Mouse (Mus musculus): ENCODE results near the gene Olfr718-ps1.
"Not testable (repeated sequence)": the region's sequence is repeated elsewhere in the genome, so short reads cannot be mapped to it uniquely, and the experiment has no call there.

Gene Olfr718-ps1

DNA sequence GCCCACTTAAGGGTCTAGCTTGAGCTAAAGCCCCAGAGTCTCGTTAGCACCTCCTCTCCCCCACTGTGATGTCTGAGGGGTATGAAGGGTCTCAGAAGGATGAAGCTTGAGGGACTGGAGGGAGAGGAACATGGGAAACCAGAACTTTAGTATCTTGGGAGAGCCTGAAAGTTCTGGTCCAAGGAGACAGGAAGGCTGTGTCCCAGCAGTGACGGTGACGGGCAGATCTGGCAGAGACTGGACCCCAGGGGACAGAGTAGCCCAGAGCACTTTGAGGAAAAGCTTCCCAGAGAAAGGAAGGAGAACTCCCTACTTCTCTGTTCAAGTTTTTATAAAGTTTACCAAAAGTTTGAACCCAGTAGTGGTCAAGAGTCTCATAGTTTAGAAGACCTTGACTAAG, at the start of gene Olfr718-ps1:
TSS of gene Olfr718-ps1 (minus strand) at position 101 of the 400 bp plus-strand sequence.
- DNase-seq = no peak

DNA sequence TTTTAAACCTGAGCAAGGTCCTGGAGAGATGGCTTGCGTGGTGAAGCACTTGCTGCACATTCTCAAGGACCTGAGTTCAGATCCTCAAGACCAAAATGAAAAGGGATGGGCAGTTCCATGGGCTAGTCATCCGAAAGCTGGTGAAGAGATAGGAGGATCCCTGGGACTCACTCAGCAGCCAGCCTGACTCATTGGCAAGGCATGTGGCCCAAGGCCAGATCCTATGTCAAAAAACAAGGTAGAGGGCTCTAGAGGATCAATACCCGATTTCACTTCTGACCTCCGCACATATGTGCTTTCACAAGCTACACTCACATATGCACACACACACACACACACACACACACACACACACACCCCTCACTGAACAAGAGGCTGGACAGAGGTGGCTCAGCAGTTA, 49.1 kb upstream of the Olfr718-ps1 start:
- no peak for DNase-seq

DNA sequence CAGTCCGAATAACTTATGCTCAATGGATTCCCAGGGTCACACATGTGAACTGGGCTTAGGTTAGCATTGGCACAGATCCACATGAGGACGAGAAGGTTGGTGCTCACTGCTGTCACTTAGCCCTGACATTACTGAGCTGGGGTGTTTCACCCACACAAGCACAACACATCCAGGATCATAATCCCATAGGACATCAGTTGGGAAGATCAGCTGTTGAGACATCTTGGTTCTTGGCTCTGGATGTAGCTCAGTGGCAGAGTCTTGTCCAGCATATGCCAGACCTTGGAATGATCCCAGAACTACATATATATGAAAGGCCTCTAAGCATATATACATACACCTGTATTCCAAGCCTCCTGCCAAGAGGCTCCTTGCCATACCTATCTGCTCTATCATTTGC, 47.8 kb upstream of the Olfr718-ps1 start:
- DNase-seq = no peak

DNA sequence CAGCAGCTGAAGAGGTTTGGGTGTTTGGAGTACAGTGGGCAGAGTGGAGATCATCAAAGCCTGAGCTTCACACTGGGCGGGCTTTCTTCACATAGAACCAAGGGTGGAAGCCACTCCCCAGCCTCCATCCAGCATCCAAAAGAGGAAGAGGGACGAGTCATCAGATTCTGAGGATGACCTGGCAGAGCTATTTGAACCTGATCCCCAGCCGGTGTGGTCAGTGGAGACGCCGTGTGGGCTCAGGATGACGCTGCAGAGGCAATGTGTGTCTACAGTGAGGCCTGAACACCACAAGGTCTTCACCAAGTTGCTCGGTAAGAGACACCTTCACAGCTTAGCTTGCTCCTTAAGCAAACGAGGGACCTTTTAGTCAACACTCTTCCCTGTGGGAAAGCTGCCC, 47.4 kb upstream of the Olfr718-ps1 start:
- DNase-seq = not testable (repeated sequence)

DNA sequence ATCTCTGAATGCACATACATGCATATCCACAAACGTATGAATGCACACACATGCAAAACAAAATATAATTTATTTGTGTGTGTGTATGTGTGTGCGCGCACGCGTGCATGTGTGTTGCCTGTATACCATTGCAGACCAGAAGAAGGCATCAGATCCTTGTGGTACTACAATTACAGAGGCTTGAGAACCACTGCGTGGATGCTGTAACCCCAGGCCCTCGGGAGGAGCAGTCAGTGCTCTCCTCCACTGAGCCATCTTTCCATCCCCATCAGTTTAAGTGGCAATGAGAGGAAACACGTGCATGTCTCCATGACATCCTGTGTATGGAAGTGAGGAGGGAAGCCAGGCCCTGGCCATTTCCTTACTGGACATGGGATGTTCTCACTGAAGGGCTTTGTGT, 45.4 kb upstream of the Olfr718-ps1 start:
- no peak for DNase-seq

DNA sequence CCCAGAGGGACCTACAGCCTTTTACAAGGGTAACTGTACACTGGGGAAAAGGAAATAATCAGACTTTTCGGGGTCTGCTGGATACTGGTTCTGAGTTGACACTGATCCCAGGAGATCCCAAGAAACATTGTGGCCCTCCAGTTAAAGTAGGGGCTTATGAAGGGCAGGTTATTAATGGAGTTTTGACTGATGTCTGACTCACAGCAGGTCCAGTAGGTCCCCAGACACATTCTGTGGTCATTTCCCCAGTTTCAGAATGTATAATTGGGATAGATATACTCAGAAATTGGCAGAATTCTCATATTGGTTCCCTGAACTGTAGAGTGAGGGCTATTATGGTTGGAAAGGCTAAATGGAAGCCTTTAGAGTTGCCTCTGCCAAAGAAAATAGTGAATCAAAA, 40.6 kb upstream of the Olfr718-ps1 start:
- not testable (repeated sequence) for DNase-seq

DNA sequence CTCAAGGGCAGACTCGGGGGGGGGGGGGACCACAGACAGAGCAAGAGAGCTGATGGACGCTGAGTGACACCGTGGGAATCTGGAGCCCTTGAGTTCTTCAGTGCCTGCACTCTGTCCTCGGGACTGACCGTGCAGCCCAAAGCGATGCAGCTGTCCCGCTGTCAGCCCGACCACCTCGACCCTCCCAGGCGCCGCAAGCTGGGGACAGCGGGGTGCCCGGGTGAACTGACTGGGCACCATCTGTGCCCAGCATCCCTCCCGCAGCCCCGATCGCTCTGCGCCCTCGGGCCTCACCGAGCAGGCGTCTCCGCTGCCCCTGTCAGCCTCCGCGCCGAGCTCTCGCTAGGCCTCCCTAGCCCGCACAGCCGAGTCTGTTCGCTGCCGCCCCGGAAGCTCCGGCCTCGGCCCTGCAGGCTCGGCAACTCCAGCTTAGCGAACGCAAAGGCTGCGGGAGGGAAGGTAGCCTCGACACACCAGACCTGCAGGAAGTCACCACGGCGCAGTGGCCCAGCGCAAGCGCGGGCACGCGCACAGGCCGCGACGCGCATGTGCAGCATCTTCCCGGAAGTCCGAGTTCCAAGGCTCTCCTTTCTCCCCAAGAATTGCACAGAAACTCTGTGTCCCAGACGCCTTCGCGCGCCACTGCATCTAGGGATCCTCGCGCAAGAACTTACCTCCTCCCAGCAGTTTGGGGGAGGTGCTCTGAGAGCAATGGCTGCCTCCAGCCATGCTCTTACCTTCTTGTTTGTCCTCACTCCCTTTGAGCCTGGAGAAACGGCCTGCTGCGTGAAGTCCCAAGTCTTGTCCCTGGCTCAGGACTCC, 33.1 kb upstream of the Olfr718-ps1 start, which contains the start of the genes Rbak and Spdye4b:
TSS of gene Rbak (minus strand) at position 521 of the 822 bp plus-strand sequence.
TSS of gene Spdye4b (plus strand) at position 763 of the 822 bp plus-strand sequence.
- DNase-seq = peak; percentile 86

DNA sequence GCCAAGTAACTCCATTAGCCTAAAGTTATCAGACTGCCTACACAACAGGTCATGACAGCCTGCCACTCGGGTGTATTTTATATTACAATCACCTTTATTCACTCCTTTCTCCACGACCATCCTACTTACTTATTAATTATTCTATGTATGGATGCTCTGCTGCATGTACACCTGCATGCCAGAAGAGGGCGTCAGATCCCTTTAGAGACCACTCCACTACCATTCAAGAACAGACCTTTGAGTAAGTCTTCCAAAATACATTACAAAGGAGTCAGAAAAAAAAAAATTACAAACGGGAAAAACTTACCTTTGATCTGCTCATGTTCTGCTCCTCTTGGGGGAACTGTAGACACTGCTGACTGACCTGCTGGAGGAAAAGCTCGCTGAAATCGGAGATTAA, 31.8 kb upstream of the Olfr718-ps1 start:
- no peak for DNase-seq

DNA sequence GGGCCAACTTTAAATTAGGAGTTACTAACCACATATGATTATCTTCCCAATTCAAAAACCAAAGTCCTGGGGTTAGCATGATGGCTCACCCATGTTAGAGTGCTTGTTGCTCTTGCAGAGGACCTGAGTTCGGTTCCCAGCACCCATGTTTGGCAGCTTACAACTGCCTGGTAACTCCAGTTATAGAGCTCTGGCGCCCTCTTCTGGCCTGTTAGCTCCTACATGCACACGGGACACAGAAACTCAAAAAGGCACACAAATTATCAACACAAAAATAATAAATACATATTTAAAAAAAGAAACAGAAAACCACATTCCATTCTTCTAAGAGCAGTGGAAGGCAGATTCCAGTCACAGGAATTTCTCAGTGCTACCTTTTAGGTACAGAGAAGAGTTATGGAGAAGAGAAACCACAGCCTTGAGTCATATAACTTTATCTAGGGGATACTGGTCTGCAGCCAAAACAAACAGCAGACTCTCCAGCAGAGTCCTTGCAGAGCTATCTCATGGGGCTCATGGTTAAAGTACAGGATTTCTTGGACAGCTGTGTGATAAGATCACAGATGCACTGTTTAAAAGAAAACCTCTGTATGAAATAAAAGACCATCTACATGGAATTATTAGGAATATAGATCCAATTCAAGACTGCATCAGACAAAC, 30.3 kb upstream of the Olfr718-ps1 start:
- no peak for DNase-seq

DNA sequence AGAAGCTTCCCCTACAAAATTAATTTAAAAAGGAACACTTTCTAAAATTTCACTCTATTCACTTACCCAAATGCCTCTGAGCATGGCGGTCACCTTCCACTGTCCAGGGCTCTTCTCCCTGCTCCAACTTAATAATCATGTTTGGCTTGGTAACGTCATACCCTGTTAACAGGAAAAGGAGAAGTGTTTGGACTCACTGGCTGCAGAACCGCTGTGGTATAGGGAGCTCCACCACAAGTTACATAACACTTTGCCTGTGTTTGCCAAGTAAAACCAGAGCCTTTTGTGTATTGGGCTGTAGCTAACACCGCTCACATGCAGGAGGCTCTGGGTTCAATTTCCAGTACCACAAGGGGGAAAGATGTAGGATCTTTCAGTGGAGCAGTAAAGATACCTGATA, 28.6 kb upstream of the Olfr718-ps1 start:
- no peak for DNase-seq

DNA sequence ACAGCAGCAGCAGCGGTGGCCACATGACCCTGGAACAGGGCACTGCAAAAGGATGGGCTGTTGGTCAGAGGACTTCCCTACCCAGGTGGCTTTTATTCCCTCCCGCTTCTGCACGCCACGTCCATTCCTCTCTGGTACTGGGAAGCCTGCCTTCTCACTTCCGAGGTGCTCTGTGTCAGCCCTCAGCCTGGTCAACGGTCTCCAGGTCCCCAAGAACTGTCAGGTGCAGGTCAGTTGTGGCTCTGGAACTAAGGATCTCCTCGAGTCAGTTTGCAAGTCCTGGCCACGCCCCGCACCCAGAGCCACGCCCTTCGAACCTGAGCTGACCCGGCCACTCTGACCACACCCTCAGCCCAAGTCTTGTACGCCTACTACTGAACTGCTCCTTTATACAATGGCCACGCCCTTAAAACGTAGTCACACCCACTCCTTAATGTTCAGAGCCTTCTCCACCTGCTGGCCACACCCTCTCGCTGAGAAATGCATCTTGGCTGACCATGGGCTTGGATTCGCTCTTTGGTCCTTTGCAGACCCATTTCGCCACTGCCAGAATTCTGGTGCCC, 18.2 kb upstream of the Olfr718-ps1 start:
- no peak for DNase-seq

DNA sequence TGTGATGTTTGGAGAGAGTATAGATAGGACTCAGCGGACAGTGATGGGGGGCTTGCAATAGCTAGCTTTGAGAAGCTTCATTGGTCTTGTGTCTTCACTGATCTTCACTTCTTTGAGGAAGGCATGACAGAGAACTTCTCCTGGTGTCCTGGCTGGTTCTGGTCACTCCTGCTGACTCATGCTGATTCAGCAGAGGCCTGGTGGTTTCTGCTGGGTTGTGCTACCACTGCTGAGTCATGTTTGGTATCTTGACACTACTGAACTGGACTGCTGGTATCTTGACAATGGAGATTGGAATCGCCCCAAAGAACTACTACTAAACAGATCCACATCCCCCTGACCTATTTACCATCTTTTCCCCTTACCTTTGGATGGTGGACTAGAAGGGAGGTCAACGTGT, 8.2 kb upstream of the Olfr718-ps1 start:
- no peak for DNase-seq

DNA sequence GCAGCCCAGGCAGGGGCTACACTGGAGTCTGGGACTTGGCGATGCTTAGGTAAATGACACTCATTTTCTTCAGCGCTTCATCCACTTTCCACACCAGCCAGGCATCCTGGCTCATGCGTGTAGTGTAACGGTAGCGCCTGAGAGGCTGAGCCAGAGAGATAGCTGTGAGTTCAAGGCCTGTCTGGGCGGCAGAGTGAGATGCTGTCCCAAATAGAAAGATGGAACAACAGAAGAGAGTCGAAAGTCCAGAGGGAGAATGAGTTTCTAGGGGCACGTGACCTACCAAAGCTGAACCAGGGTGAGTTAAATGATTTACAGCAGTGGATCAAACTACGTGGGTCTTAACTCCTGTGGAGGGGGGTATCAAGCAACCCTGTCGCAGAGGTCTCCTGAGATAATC, 6.4 kb upstream of the Olfr718-ps1 start:
- DNase-seq = no peak

DNA sequence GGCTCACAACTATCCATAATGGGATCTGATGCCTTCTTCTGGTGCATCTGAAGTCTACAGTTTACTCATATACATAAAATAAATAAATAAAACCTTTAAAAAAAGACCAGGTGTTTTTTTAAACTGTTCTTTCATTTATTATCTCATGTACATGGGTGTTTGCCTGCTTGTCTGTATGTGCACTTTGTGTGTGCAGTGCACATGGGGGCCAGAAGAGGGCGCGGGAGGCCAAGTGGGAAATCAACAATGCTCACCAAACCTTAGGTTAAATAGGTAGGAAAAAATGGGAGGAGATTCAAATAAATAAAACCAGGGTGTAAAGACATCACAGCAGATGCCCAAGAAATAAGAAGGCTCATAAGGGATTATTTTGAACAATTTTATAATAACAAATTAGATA, 2.7 kb upstream of the Olfr718-ps1 start:
- no peak for DNase-seq

DNA sequence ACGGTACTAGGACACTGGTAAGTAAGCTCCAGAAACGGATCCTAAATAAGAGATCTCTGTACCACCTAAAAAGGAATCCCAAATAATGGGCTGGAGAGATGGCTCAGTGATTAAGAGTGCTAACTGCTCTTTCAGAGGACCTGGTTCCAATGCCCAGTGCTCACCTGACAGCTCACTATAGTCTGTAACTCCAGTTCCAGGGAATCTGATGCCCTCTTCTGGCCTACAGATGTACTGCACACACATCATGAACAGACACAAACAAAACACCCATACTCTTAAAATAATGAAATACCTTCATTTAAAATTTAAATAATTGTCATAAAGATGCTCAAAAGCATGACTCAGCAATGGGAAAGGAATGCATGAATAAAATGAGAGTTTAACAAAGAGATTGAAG, 2.2 kb upstream of the Olfr718-ps1 start:
- DNase-seq = no peak

DNA sequence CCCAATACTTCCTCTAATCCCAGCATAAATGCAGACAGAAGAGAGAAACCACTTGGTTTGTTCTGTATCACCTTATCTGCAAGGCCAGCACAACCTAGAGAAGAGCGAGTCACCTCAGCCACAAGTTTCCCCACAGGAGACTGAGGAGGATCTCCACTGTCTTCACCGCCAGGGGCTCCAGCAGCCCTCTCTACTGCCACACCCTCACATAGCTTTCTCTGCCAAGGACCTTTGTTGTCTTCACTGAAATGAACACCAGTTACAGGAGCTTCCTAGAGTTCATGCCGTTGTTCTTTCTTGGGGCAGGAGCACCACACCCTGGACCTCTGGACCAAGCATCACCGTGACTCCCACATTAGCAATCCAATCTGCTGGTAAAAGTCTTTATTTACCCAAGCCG, 1.3 kb upstream of the Olfr718-ps1 start:
- DNase-seq = no peak

DNA sequence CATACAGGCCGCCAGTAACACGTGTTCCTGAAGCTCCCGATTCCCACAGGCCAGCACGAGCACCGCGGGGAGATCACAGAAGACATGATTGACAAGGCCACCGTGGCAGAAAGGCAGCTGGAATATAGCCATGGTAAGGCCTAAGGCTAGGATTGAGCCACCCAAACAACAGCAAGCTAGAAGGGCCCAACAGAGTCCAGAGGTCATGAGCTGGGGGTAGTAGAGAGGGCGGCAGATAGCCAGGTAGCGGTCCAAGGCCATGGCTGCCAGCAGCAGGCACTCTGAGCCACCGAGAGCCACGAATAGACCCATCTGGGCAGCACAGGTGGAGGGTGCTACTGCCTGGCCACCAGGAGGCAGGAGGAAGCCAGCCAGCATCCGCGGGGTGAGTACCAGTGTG, 9.8 kb downstream of the Olfr718-ps1 start:
- DNase-seq = no peak

DNA sequence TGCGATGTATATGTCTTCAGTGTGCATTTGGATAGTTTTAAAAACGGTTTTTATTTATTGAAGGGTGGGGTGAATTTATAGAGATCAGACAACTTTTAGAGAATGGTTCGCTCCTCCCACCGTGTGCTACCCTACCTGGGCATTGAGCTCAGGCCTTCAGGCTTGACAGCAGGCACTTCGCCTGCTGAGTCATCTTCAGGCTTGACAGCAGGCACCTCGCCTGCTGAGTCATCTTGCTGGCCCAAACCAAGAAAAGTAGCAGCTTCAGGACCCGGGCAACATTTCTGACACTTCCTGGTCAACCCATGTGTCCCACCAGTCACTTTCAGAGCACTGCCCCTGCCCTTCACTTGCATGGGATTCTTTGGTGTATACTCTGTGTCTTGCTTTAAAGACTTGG, 12.3 kb downstream of the Olfr718-ps1 start:
- DNase-seq = no peak

DNA sequence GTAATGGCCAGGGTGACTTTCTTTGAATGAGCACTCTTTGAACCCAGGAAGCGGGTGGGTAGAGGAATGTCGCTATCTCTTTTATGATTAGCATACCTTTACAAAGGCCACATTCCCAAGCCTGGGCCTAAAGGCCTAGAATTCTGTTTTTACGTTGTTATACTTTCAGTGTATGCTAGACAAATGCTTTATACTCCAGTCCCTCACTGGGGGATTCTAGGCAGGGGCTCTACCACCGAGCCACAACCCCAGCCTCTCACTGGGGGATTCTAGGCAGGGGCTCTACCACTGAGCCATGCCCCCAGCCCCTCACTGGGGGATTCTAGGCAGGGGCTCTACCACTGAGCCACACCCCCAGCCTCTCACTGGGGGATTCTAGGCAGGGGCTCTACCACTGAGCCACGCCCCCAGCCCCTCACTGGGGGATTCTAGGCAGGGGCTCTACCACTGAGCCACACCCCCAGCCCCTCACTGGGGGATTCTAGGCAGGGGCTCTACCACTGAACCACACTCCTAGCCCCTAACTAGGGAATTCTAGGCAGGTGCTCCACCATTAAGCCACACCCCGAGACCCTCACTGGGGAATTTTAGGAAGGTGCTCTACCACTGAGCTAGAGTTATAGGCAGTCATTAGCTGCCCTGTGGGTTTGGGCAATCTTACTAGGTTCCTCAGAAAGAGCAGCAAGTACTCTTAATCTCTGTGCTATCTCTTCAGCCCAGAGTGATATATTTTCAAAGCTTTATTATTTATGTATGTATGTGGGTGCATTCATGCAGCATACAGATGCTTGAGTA, 13.0 kb downstream of the Olfr718-ps1 start:
- not testable (repeated sequence) for DNase-seq

DNA sequence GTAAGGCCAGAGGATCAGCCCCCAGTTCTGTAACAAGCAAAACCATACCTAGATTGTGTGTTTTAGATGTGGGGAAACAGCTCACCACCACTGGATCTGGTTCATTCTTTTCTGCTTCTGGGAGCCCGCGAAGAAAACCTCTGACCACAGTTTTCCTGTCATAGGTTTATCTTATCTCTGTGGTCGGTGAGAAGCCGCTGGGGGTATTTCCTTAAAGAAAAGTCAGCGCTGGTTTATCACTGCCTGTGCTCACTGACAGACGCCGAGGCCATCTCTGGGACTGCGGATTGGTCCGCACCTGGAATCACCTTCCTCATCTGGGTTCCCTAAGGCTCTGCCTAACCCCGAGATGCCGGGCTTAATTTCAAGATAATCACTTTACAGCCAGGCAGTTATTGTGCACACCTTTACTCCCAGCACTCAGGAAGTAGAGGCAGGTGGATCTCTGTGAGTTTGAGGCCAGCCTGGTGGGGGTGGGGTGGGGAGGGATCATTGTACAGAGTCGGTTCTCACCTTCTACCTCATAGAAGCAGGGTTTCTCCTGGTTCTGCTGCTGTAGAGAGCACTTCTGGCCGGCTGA, 14.4 kb downstream of the Olfr718-ps1 start:
- no peak for DNase-seq

DNA sequence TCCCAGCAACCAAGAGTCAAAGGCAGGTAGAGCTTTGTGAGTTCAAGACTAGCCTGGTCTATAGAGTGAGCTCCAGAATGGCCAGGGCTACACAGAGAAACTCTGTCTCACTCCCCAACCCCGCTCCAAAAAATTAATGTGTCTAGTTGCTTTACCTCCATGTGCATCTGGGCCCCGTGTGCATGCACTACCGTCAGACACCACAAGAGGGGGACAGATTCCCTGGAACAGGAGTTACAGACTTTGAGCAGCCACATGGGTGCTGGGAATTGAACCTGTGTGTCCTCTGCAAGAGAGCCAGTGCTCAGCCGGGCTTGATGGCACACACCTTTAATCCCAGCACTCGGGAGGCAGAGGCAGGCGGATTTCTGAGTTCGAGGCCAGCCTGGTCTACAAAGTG, 17.0 kb downstream of the Olfr718-ps1 start:
- no peak for DNase-seq

DNA sequence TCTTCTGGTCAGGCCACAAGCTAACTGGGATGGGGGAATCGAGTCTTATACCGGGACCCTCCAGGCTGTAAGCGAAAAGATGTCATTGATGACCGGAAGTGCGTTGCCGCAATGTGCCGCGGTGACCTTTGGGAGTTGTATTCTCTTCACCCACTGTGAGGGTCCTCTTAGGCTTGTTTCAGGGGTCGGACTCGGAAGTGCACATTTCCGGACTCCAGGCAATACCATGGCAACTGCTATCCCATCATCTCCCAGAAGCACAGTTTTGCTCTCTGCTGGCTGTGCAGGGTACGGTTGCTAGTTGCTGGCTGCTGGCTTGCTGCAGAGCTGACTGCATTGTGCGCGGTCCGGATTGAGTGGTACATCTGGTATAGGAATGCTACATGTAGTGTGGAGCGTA, 18.3 kb downstream of the Olfr718-ps1 start:
- no peak for DNase-seq

DNA sequence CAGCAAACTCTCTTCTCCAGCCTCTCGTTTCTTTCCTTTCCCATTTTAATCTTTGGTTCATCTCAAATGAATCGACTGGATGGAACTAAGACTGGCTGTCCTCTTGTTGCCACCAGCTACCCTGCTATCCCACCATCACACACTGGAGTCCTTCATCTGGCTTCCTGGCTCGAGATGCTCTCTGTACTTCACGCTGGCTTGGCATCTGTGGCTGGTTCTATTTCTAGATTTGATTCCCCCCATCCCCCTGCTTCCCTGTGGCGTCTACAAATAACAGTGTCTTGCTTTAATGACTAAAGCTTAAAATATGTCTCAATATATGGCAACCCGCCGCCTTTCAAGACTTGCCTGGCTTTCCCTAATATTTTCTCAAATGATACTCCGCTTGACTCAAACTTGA, 19.5 kb downstream of the Olfr718-ps1 start:
- no peak for DNase-seq

Measured in right cerebral cortex, postnatal 4 days (tissue).